Mouse (Mus musculus): ENCODE measurements around the gene Fgfrl1.

- no peak for TF ChIP-seq CTCF (IDR thresholded peaks at IDR 0.05; ENCODE audit: low read depth)
- TF ChIP-seq EP300 (IDR thresholded peaks at IDR 0.05; ENCODE audit: low read depth): no peak
These were observed 25.9 kb downstream of the Fgfrl1 start for GRCm38 (mm10) chr5:108718051-108718450.

Data from liver, postnatal 0 days (tissue).